Mouse (Mus musculus) C2C12 (cell line): ENCODE data around the gene Tsen2.

Experiments
- CEBPB ChIP-seq: IDR thresholded peaks from one replicate; pipeline ENCODE4 v1.6.1; 2011; ENCODE audit warnings: low read depth, mild to moderate bottlenecking, control low read depth, moderate library complexity
- CTCF ChIP-seq: IDR thresholded peaks from one replicate; pipeline ENCODE4 v1.5.1; 2011; ENCODE audit not compliant: control insufficient read depth, insufficient read depth, insufficient read length
- MAX ChIP-seq: IDR thresholded peaks from one replicate; pipeline ENCODE4 v1.6.1; 2011; ENCODE audit warnings: mild to moderate bottlenecking, control low read depth
- MYOD1 ChIP-seq: IDR thresholded peaks from one replicate; pipeline ENCODE4 v1.6.1; 2011; ENCODE audit warnings: low read depth; ENCODE audit not compliant: control insufficient read depth, insufficient read length
- MYOG ChIP-seq: IDR thresholded peaks from one replicate; pipeline ENCODE4 v1.6.1; 2011; ENCODE audit not compliant: control insufficient read depth, insufficient read length; ENCODE audit errors: extremely low read depth
- USF1 ChIP-seq: IDR thresholded peaks from one replicate; pipeline ENCODE4 v1.6.1; 2011; ENCODE audit warnings: low read depth, mild to moderate bottlenecking, control low read depth, moderate library complexity

GRCm38 (mm10) chr6:115536169-115536568 lies 8.3 kb upstream of the Tsen2 start:
- TF ChIP-seq CTCF (no peak), USF1 (no peak), MYOG (no peak), MAX (no peak), CEBPB (no peak), MYOD1 (no peak)
